Mouse (Mus musculus): ENCODE results near the gene Krt33b. TPM values are rescaled to one million over a fixed set of nuclear protein-coding genes. Genes with fewer than 3 reads are reported as not detected.

Gene Krt33b
- not detected in 2 replicates for total RNA-seq (2015)
- not detected in 2 replicates for total RNA-seq (2017)

DNA sequence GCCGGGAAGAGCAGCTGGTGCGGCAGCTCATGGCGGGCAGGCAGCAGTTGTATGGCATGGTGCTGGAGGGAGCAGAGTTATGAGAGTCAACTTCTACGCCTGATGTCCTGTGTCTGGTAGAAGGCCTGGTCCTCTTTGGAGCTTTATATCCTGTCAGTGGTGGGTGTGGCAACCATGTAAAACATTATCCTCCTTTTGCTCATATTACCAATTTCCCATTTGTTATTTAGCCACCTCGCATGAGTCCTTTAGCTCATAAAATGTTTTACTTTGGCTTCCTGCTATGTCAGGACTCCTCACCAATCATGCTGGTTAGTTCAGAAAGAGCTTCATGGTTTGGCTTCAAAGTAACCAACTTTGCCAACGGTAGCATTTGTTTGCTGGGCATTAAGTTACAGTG, at the start of gene Krt33b:
TSS of gene Krt33b (minus strand) at position 101 of the 400 bp plus-strand sequence.
- ATAC-seq (replicated peaks; ENCODE audit: poor library complexity), result no peak

- ATAC-seq (replicated peaks; ENCODE audit: poor library complexity), result no peak
These were observed 44.2 kb upstream of the Krt33b start for GRCm38 (mm10) chr11:100073873-100074272.

GRCm38 (mm10) chr11:100067293-100068036, 37.8 kb upstream of the Krt33b start:
- ATAC-seq (replicated peaks; ENCODE audit: poor library complexity), result no peak

GRCm38 (mm10) chr11:100066236-100067010, 36.8 kb upstream of the Krt33b start:
- ATAC-seq (replicated peaks; ENCODE audit: poor library complexity), result no peak

DNA sequence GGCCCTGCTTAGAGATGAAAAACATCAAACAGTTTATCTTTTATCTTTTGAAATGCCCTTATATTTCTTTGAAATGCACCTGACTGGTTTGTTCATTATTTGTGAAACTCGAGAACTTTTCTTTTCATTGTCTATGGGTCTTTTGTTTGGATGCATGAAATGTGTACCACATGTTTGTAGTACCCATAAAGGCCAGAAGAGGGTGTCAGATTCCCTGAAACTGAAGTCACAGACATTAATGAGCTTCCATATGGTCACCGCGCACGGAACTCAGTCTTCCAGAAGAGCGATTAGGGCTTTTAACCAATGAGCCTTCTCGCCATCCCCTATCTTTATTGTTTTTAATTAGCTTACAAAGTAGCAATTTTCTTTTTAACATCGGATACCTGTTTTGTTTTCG, 29.2 kb upstream of the Krt33b start:
- ATAC-seq (replicated peaks; ENCODE audit: poor library complexity), result no peak

GRCm38 (mm10) chr11:100055686-100056655, 26.3 kb upstream of the Krt33b start:
- no peak for ATAC-seq (replicated peaks; ENCODE audit: poor library complexity)

DNA sequence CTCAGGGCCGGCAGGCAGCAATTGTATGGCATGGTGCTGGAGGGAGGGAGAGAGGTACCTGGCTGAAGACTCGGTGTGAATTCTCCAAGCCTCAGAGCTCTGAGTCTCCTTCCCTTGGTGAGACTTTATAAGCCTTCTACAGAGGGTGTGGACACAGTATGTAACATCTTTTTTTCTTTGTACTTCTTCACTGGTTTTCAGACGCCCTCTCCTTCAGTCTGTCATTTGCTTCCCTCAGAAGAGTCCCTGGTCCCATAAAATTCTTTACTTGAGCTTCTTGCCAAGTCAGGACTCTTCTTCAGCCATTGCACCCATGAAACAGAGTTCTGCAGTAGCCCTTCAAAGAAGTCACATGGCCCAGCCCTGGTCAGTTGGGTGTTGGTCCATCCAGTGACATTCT, 20.8 kb upstream of the Krt33b start, which contains the start of gene Krt31:
TSS of gene Krt31 (minus strand) at position 101 of the 400 bp plus-strand sequence.
- no peak for ATAC-seq (replicated peaks; ENCODE audit: poor library complexity)

DNA sequence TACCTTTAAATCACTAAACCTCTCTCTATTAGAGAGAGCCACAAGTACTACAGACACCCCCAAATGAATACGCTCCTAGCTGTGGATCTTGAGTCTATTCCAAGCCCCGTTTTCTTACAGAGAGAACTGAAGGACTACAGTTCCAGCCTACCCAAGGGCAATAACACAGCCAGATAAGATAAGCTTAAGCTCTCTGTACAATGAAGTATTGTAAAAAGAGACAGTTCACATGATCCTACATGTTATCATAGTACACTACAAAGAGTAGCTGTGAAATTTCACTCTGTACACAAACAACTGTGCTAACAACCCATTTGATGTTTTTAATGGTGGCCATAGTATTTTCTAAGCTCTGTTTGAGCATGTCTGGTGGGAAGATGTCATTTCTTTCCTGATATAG, 17.5 kb upstream of the Krt33b start:
- no peak for ATAC-seq (replicated peaks; ENCODE audit: poor library complexity)

GRCm38 (mm10) chr11:100046303-100046866, 16.7 kb upstream of the Krt33b start:
- no peak for ATAC-seq (replicated peaks; ENCODE audit: poor library complexity)

DNA sequence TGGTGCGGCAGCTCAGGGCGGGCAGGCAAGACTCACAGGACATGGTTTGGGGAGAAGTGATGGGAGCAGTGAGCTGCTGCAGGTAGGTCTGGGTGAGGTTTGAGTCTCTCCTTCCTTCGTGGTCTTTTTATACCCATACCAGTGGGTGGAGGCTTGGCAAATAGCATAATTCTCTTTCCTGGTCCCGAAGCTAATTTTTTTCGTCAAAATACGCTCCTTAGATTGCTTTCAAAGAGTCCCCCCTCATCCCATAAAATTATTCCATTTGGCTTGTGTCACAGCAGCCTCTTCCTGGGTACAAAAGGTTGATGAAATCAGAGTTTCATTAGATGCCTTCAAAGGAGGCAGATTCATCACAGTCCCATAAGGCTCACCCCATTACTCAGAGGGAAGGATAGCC, 11.8 kb upstream of the Krt33b start, which contains the start of gene Krt34:
TSS of gene Krt34 (minus strand) at position 101 of the 400 bp plus-strand sequence.
- no peak for ATAC-seq (replicated peaks; ENCODE audit: poor library complexity)

DNA sequence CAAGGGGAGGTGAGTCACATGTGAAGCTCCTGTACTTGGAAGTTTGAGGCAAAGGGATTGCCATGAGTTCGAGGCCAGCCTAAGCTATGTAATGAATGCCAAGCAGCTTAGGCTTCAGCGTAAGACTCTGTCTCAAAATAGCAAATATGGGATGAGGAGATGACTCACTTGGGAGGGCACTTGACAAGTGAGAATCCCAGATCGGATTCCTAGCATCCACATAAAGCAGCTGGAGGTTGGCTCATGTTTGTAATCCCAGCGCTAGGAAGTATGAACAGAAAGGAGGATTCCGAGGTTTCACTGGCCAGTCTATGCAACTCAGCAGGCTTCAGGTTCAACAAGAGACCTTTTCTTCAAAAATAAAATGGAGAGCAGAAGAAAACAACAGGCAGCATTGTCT, 8.2 kb downstream of the Krt33b start:
- no peak for ATAC-seq (replicated peaks; ENCODE audit: poor library complexity)

- no peak for ATAC-seq (replicated peaks; ENCODE audit: poor library complexity)
These were observed 10.2 kb downstream of the Krt33b start for GRCm38 (mm10) chr11:100019466-100019865.

- no peak for ATAC-seq (replicated peaks; ENCODE audit: poor library complexity)
These were observed 13.6 kb downstream of the Krt33b start, which contains the start of gene Krt33a for GRCm38 (mm10) chr11:100016112-100016511. Gene Krt33a, minus strand, starts transcription at chr11:100016212.

- ATAC-seq (replicated peaks; ENCODE audit: poor library complexity), result no peak
These were observed 15.9 kb downstream of the Krt33b start for GRCm38 (mm10) chr11:100013691-100014171.

DNA sequence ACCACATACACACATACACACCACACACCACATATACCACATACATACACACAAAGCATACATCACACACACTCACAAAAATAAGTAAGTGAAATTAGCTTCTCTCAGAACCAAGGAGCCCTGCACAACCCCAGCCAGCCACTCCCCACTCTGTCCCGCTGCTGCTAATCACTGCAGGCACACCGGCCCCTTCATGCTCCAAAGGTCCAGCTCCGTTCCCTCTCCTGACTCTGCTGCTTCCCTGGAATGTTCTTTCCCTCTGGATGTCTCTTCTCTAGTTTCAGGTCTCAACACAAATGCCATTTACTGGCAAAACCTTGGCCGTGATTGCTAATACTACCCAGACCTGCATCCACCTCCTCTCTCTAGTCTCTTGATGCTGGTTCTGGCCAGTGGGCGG, 19.0 kb downstream of the Krt33b start:
- ATAC-seq (replicated peaks; ENCODE audit: poor library complexity), result no peak

- ATAC-seq (replicated peaks; ENCODE audit: poor library complexity), result no peak
These were observed 21.3 kb downstream of the Krt33b start for GRCm38 (mm10) chr11:100008336-100008735.

- ATAC-seq (replicated peaks; ENCODE audit: poor library complexity), result no peak
These were observed 23.0 kb downstream of the Krt33b start for GRCm38 (mm10) chr11:100006624-100007023.

DNA sequence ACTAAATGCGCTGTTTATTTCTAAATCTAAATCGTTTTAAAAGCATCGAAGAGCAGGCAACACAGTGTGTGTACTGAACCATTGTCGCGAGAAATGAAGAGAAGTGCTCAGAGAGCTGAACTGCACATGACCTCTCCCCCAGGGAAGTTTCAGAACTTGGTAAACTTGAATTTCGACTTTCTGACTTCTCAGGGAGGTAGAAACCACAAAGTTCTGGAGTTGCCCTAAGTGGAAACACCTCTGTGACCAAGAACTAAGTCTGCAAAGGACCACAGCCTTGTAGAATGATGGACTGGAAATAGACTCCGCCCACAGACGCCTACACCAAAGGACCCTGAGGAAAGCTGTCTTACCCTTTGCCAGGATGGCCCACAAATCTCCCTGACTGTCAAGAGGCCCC, 23.8 kb downstream of the Krt33b start:
- no peak for ATAC-seq (replicated peaks; ENCODE audit: poor library complexity)

DNA sequence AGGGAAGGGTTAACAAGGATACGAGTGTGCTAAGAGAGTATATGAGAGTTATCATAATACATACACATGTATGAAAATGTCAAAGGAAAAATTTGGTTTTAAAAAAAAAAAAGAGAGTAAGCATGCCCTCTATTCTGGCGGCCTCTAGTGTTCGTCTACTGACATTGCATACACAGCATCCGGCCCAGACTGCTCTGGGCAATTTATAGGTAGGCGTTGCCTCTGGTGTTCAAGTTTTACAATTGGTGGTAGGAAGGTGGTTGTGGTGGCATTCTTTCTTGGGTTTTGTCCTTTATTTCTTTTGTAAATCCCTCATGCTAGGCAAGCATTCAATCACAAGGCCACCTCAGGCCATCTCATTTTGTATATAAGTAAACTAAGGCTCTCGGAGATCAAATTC, 24.8 kb downstream of the Krt33b start:
- ATAC-seq (replicated peaks; ENCODE audit: poor library complexity), result peak; percentile 74

DNA sequence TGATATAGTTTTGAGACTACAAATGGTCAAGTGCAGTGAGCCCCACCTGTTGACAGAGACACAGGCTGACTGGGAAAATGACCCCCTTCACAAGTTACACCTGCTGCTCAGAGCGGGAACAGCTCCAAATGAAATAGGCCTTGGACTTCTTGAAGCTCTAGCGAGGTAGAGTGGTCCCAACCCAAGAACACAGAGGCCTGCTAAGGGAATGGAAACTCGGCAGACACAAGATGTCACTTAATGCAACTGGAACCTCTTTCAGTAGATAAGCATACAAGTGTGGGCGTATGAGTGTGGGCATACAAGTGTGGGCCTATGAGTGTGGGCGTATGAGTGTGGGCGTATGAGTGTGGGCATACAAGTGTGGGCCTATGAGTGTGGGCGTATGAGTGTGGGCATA, 30.6 kb downstream of the Krt33b start:
- no peak for ATAC-seq (replicated peaks; ENCODE audit: poor library complexity)

GRCm38 (mm10) chr11:99994384-99994661, 35.3 kb downstream of the Krt33b start:
- ATAC-seq (replicated peaks; ENCODE audit: poor library complexity), result no peak

All from megakaryocyte progenitor cell, adult 5-6 weeks (primary cell).